Mouse (Mus musculus): Measurements from ENCODE around the gene Rpusd4. TPM values are rescaled to one million over a fixed set of nuclear protein-coding genes. Genes with fewer than 3 reads are reported as not detected.

Gene Rpusd4
- polyA plus RNA-seq, 1 experiment from 2014 or later: 25.6 TPM

DNA sequence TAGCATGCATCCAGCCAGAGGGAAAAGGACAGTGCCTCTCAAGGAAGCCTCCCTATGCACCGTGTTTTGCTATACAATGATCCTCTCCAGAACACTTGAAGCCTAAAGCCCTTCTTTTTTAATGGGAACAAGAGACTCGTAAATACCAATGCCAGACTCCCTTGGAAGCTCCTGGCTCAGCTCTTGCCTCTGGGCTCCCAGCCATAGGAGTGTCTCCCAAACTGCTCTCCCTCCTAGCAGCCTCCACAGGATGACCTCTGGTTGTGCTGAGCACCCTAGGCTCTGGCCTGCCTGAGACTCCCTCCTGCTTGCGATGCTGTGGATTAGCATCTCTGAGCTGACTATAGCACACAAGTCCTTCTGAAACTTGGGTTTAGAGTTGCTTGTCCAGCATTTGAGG lies 44.9 kb downstream of the Rpusd4 start:
- in situ Hi-C loops (cut with MboI; ENCODE audit: low pct_unique_long_range_greater_than_20kb): no loop called here
- POLR2A ChIA-PET: no interaction called here
- CTCF ChIA-PET: interaction anchor here (1.7 to 2.4 kb wide), 2 partner anchors 10 to 113 kb away, joined by 4 to 12 read pairs; no protein-coding TSS in a partner anchor
- H3K27me3 ChIP-seq: no peaks in the 10 kb centered on the region
- no peak for TF ChIP-seq CTCF (IDR thresholded peaks at IDR 0.05)
- ATAC-seq: no peak
- no peak for DNase-seq (ENCODE audit: low read depth, low spot score)

DNA sequence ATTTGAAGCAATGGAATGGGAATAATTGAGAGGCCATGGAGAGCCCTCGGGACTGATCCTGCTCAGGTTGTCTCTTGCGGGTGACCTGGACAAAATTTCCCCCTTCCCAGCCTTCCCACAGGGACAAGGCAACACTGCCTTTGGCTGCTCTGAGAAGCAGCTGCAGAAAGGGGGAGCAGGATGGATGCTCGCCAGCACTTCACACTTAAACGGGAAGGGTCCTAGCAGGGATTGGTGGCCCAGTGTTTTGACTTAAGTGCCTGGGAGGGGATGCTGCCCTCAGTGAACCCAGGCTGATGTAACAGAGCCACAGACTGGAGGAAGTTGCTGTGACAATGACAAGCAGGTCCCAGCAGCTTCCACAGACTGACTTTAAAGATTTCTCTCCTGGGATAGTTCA lies 45.9 kb downstream of the Rpusd4 start:
- no peak for DNase-seq (ENCODE audit: low read depth, low spot score)
- ATAC-seq: no peak
- in situ Hi-C loops (cut with MboI; ENCODE audit: low pct_unique_long_range_greater_than_20kb): no loop called here
- CTCF ChIA-PET: interaction anchor here (2.4 kb wide), 1 partner anchor 11 kb away, joined by 12 read pairs; no protein-coding TSS in a partner anchor
- POLR2A ChIA-PET: interaction anchor here (0.6 kb wide), 1 partner anchor 85 kb away, joined by 3 read pairs; no protein-coding TSS in a partner anchor
- TF ChIP-seq CTCF (IDR thresholded peaks at IDR 0.05): no peak
- no peaks in the 10 kb centered on the region for H3K27me3 ChIP-seq

GRCm38 (mm10) chr9:35314254-35314653 lies 46.6 kb downstream of the Rpusd4 start:
- ChIA-PET CTCF (no interaction called here), POLR2A (interaction anchor here (0.6 kb wide), 1 partner anchor 174 kb away, joined by 4 read pairs; no protein-coding TSS in a partner anchor)
- no peak for TF ChIP-seq CTCF (IDR thresholded peaks at IDR 0.05)
- DNase-seq (ENCODE audit: low read depth, low spot score): no peak
- H3K27me3 ChIP-seq: no peaks in the 10 kb centered on the region
- in situ Hi-C loops (cut with MboI; ENCODE audit: low pct_unique_long_range_greater_than_20kb): no loop called here
- no peak for ATAC-seq

GRCm38 (mm10) chr9:35316771-35317211 lies 49.1 kb downstream of the Rpusd4 start:
- ATAC-seq (no peak), DNase-seq (ENCODE audit: low read depth, low spot score) (no peak)
- CTCF ChIA-PET: interaction anchor here (1.1 kb wide), 1 partner anchor 14 kb away, joined by 3 read pairs; no protein-coding TSS in a partner anchor
- in situ Hi-C loops (cut with MboI; ENCODE audit: low pct_unique_long_range_greater_than_20kb): no loop called here
- POLR2A ChIA-PET: no interaction called here
- TF ChIP-seq CTCF (IDR thresholded peaks at IDR 0.05): no peak
- H3K27me3 ChIP-seq: no peaks in the 10 kb centered on the region

GRCm38 (mm10) chr9:35317233-35317980 lies 49.7 kb downstream of the Rpusd4 start:
- no peak for ATAC-seq
- DNase-seq (ENCODE audit: low read depth, low spot score): no peak
- H3K27me3 ChIP-seq: no peaks in the 10 kb centered on the region
- no peak for TF ChIP-seq CTCF (IDR thresholded peaks at IDR 0.05)
- ChIA-PET CTCF (interaction anchor here (0.9 to 1.1 kb wide), 2 partner anchors 14 to 21 kb away, joined by 3 to 4 read pairs; no protein-coding TSS in a partner anchor), POLR2A (interaction anchor here (0.8 kb wide), 1 partner anchor 9 kb away, joined by 3 read pairs; no protein-coding TSS in a partner anchor)
- in situ Hi-C loops (cut with MboI; ENCODE audit: low pct_unique_long_range_greater_than_20kb): no loop called here

DNA sequence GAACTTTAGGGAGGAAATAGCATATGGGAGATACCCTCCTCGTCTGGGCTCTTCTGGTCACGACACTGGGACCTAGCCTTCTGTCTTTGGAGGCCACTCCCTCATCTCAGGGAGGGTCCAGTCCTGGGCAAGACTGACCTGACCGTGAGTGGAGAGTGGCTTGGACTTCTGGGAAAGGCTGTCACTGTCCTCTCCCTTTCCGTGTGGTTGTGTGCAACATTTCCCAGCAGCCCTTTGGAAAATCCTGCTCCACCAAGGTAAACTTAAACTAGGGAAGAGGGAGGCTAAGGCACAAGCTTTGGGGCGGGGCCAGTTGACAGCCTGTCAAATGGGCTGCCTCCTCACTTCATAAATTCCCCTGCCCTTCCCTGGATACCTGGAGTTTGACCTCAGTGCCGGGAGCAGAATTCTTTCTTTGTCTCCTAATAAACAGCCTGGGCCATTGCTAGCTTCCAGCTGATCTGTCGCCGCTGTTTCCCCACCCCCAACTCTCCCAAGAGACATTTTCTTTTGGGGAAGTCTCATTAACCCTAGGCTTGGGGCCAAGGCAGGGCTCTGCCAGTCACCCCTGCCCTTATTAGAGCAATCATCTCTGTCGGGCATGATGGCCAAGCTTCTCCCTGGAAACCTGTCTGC lies 51.0 kb downstream of the Rpusd4 start:
- no peaks in the 10 kb centered on the region for H3K27me3 ChIP-seq
- POLR2A ChIA-PET: interaction anchor here (0.8 kb wide), 1 partner anchor 8 kb away, joined by 3 read pairs; no protein-coding TSS in a partner anchor

DNA sequence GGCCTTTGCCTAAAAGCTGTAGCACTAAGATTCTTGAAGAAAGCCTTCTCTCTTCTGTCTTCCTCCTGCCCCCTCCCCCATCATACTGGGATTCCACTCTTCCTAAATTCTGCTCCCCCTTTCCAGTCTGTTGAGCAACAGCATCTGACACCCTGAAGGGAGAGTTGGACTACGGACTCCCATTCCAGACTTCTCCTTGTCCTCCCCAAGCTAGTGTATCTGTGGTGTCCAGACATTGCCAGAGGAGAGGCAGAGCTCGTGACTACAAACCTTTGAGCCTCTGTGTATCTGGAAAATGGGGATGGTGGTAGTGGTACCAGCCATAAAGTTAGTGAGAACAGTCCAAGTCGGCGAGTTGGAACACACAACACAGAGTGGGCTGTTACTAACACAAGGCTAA lies 52.6 kb downstream of the Rpusd4 start:
- in situ Hi-C loops (cut with MboI; ENCODE audit: low pct_unique_long_range_greater_than_20kb): no loop called here
- no peaks in the 10 kb centered on the region for H3K27me3 ChIP-seq
- ATAC-seq: no peak
- ChIA-PET POLR2A (interaction anchor here (0.6 kb wide), 1 partner anchor 1863 kb away, joined by 6 read pairs; no protein-coding TSS in a partner anchor), CTCF (interaction anchor here (1.7 kb wide), 1 partner anchor 10 kb away, joined by 5 read pairs; no protein-coding TSS in a partner anchor)
- TF ChIP-seq CTCF (IDR thresholded peaks at IDR 0.05): no peak
- DNase-seq (ENCODE audit: low read depth, low spot score): no peak

More for the DNA sequence above, 51.0 kb downstream of the Rpusd4 start:
- in situ Hi-C loops (cut with MboI; ENCODE audit: low pct_unique_long_range_greater_than_20kb): no loop called here
- TF ChIP-seq CTCF (IDR thresholded peaks at IDR 0.05): no peak
- DNase-seq (ENCODE audit: low read depth, low spot score) (no peak), ATAC-seq (no peak)
- CTCF ChIA-PET: interaction anchor here (1.0 kb wide), 1 partner anchor 34 kb away, joined by 3 read pairs; no protein-coding TSS in a partner anchor

DNA sequence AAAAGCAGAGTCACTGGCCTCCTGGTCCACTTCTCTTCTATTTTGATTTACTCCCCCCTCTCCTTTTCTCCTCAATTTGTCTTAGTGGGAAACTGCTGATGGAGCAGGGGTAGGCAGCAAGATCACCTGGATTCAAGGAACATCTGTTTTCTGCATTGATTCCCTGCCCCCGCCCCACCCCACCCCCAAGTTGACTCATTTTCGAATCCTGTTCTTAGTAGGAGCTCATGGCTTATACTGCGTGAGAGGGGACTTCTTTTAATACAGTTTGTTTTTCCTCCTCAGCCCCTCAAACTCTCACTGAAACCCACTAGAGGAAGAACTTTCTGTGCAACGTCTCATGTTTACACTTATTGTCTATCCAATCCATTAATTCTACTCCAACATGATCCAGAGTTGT lies 56.3 kb downstream of the Rpusd4 start:
- POLR2A ChIA-PET: interaction anchor here (1.7 kb wide), 1 partner anchor 11 kb away, joined by 3 read pairs; no protein-coding TSS in a partner anchor
- CTCF ChIA-PET: interaction anchor here (1.2 kb wide), 2 partner anchors 10 to 13 kb away, joined by 3 to 5 read pairs; no protein-coding TSS in a partner anchor
- H3K27me3 ChIP-seq: no peaks in the 10 kb centered on the region
- in situ Hi-C loops (cut with MboI; ENCODE audit: low pct_unique_long_range_greater_than_20kb): no loop called here
- no peak for DNase-seq (ENCODE audit: low read depth, low spot score)
- TF ChIP-seq CTCF (IDR thresholded peaks at IDR 0.05): no peak
- no peak for ATAC-seq

DNA sequence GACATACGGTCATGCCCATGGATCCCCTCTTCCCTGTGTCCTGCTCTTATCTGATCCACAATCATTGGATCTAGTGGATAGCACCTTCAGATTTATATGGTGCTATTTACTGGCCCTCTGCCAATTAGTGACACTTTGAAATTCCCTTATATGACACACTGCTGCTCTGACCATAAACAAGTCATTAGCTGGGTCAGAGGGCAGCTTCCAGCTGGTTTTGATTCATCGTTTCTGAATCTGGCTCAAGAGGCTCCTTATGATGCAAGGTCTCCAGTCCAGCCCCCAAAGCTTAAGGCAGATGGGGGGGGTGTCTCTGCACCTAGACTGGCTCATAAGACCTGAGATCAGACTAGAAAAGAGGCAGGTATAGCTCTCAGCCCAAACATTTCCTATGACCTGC lies 56.9 kb downstream of the Rpusd4 start:
- CTCF ChIA-PET: interaction anchor here (1.2 to 1.5 kb wide), 3 partner anchors 9 to 217 kb away, joined by 3 to 5 read pairs (median 4); no protein-coding TSS in a partner anchor
- DNase-seq (ENCODE audit: low read depth, low spot score) (peak; percentile 67), ATAC-seq (peak; percentile 14)
- no peaks in the 10 kb centered on the region for H3K27me3 ChIP-seq
- in situ Hi-C loops (cut with MboI; ENCODE audit: low pct_unique_long_range_greater_than_20kb): no loop called here
- TF ChIP-seq CTCF (IDR thresholded peaks at IDR 0.05): no peak
- POLR2A ChIA-PET: interaction anchor here (1.7 kb wide), 1 partner anchor 10 kb away, joined by 3 read pairs; no protein-coding TSS in a partner anchor

DNA sequence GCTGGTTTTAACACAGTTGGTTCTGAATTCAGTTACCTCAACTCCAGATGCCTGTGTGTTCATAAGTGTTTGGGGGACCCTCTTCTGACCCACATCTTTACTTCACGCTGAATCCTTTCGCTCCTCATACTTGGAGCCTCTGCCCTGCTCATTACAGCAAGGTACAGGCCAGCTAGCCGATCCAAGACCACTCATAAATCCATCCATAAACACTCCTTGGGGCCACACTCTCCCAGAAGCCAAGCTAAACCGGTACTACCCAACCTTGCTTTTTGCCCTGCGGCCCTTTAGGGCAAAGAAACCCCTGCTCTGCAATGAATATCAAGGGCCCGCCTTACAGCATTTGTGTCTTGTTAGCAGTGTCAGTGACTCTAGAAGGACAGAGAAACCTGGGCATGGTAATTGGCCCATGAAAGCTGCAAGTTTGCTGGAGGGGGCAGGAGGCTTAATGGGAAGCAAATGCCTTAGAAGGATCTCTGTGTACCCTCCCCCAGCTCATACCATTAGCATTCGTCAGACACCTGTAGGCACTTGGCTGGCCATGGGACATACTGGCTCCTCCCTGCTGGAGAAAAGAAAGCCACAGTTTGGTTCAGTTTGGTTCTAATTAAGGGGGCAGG lies 59.1 kb downstream of the Rpusd4 start:
- ChIA-PET CTCF (interaction anchor here (1.8 kb wide), 1 partner anchor 44 kb away, joined by 5 read pairs; no protein-coding TSS in a partner anchor), POLR2A (interaction anchor here (0.6 to 1.0 kb wide), 2 partner anchors 9 to 107 kb away, joined by 3 to 4 read pairs; no protein-coding TSS in a partner anchor)
- no peaks in the 10 kb centered on the region for H3K27me3 ChIP-seq
- peak; percentile 64 for ATAC-seq
- TF ChIP-seq CTCF (IDR thresholded peaks at IDR 0.05): no peak
- in situ Hi-C loops (cut with MboI; ENCODE audit: low pct_unique_long_range_greater_than_20kb): loop anchor here (5.0 kb wide), 1 partner anchor 36 kb away; no protein-coding TSS in a partner anchor
- DNase-seq (ENCODE audit: low read depth, low spot score): peak; percentile 56

Other genes starting within 250 kb of the Rpusd4 start
- 53.6 TPM for gene St3gal4, start 148.6 kb upstream of the Rpusd4 start, polyA plus RNA-seq (2021)
- 58.1 TPM for gene Dcps, start 91.8 kb upstream of the Rpusd4 start, polyA plus RNA-seq (2021)
- 100 TPM for gene Srpr, start 67.7 kb upstream of the Rpusd4 start, polyA plus RNA-seq (2021)
- 11.0 TPM for gene Tirap, start 67.6 kb upstream of the Rpusd4 start, polyA plus RNA-seq (2021)
- 38.8 TPM for gene Foxred1, start 56.8 kb upstream of the Rpusd4 start, polyA plus RNA-seq (2021)
- 30.5 TPM for gene Fam118b, start 60 bp upstream of the Rpusd4 start, polyA plus RNA-seq (2021)
- gene Cdon, start 153.3 kb downstream of the Rpusd4 start, polyA plus RNA-seq (2021): 35.7 TPM

Data from Patski (cell line).